Mouse (Mus musculus): ENCODE results near the gene 4930415L06Rik. TPM values are rescaled to one million over a fixed set of nuclear protein-coding genes. Genes with fewer than 3 reads are reported as not detected.

4930415L06Rik gene
- not detected in 2 replicates for polyA plus RNA-seq (2014; fragmentation: Nextera tagmentation; extraction: Ambion mirVana)

DNA sequence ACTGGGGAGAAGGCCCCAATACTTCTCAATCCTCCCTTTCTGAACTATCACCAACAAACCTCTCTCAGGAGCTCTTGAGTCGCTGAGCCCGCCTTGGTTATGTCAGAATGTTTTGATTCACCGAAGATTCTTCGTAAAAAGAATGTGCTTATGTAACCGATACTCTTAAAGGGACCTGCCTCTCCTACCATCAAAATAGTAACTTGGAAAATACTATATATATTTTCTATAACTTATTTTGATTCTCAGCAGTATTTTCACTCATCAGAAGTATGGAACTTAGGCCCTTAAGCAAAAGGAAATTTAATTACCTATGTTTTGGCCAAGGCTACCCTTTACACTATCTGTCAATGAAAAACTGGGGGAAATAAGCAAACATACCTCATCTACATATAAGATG, at the start of gene 4930415L06Rik:
Gene 4930415L06Rik (minus strand): TSS at position 101 of the 400 bp plus-strand sequence.
- Histone ChIP-seq H3K4me3 (ENCODE audit: low read depth, low read length) (no peak within 1 kb of the TSS), H3K9ac (ENCODE audit: low read depth, low read length) (no peak within 1 kb of the TSS), H3K4me1 (replicated peaks; ENCODE audit: control insufficient read depth, insufficient read depth, low read length) (no peaks in the 10 kb centered on the region), H3K36me3 (ENCODE audit: control insufficient read depth, insufficient read depth, low read length) (no peaks in the 10 kb centered on the region), H3K9me3 (ENCODE audit: control insufficient read depth, low read length) (no peaks in the 10 kb centered on the region), H3K27ac (ENCODE audit: low read depth, low read length) (no peak within 1 kb of the TSS), H3K27me3 (replicated peaks; ENCODE audit: control insufficient read depth, insufficient read depth, low read length) (no peaks in the 10 kb centered on the region), H3K4me2 (no peak within 1 kb of the TSS)
- WGBS: 90% methylated on average over 5 of the region's 5 CpGs
- DNase-seq (ENCODE audit: low spot score) (no peak), ATAC-seq (replicated peaks; ENCODE audit: low FRiP score) (no peak)

GRCm38 (mm10) chrX:89978621-89979020, 46.0 kb upstream of the 4930415L06Rik start:
- Histone ChIP-seq H3K9me3 (ENCODE audit: control insufficient read depth, low read length) (no peaks in the 10 kb centered on the region), H3K9ac (ENCODE audit: low read depth, low read length) (no peak overlapping the region), H3K27ac (ENCODE audit: low read depth, low read length) (no peak overlapping the region), H3K4me3 (ENCODE audit: low read depth, low read length) (no peak overlapping the region), H3K27me3 (replicated peaks; ENCODE audit: control insufficient read depth, insufficient read depth, low read length) (no peaks in the 10 kb centered on the region), H3K36me3 (ENCODE audit: control insufficient read depth, insufficient read depth, low read length) (no peaks in the 10 kb centered on the region), H3K4me2 (no peak overlapping the region), H3K4me1 (replicated peaks; ENCODE audit: control insufficient read depth, insufficient read depth, low read length) (no peaks in the 10 kb centered on the region)
- DNase-seq (ENCODE audit: low spot score): no peak
- no peak for ATAC-seq (replicated peaks; ENCODE audit: low FRiP score)

DNA sequence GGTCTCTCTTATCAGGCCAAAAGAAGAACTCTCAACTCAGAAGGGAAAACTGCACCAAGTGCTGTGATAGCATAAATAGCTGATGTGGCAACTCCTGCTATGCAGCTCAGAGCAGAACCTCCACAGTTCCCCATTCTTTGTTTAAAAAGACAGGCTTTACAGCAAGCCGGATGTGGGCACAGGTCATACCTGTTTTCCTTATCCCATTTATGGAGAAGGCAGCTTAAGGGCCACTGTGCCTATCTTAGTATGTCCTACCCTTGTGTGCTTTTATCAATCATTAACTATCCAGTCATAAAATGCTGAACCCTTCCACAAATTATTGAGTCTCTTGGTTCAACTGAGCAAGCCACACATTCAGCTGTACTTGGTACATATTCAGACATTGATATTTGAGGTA, 27.8 kb downstream of the 4930415L06Rik start:
- DNase-seq (ENCODE audit: low spot score) (no peak), ATAC-seq (replicated peaks; ENCODE audit: low FRiP score) (no peak)
- H3K9ac ChIP-seq (ENCODE audit: low read depth, low read length): no peak overlapping the region
- no peaks in the 10 kb centered on the region for H3K36me3 ChIP-seq (ENCODE audit: control insufficient read depth, insufficient read depth, low read length)
- H3K27me3 ChIP-seq (replicated peaks; ENCODE audit: control insufficient read depth, insufficient read depth, low read length): no peaks in the 10 kb centered on the region
- no peak overlapping the region for H3K27ac ChIP-seq (ENCODE audit: low read depth, low read length)
- H3K4me2 ChIP-seq: no peak overlapping the region
- H3K4me1 ChIP-seq (replicated peaks; ENCODE audit: control insufficient read depth, insufficient read depth, low read length): no peaks in the 10 kb centered on the region
- whole genome bisulfite sequencing: 79% methylated on average over 1 of the region's 1 CpGs
- H3K9me3 ChIP-seq (ENCODE audit: control insufficient read depth, low read length): no peaks in the 10 kb centered on the region
- H3K4me3 ChIP-seq (ENCODE audit: low read depth, low read length): no peak overlapping the region

Other genes with a start within 250 kb of the 4930415L06Rik start
- not detected in 2 replicates for gene 4932429P05Rik, start 180.6 kb downstream of the 4930415L06Rik start, polyA plus RNA-seq (2014; fragmentation: Nextera tagmentation; extraction: Ambion mirVana)